Mouse (Mus musculus) hindbrain, embryonic 14.5 days (tissue): Measurements from ENCODE around the gene Adgrl2. TPM values are rescaled to one million over a fixed set of nuclear protein-coding genes. Genes with fewer than 3 reads are reported as not detected.

Experiments used
- ATAC-seq: fragments of 200-750 bp; cut with Nextera tagmentation; 2 replicates; pipeline ENCODE4 v1.8.0; 2017; ENCODE audit warnings: moderate number of reproducible peaks, mild to moderate bottlenecking, moderate TSS enrichment, moderate library complexity; ENCODE audit not compliant: low FRiP score
- DNase-seq: peaks from one replicate; pipeline ENCODE4 v3.0.0-alpha.2; 2015; ENCODE audit warnings: low spot score
- H3K27ac ChIP-seq: fragments of 300-500 bp; sonication (generic); 2 replicates; pipeline ENCODE4 v1.5.1; 2014; ENCODE audit warnings: mild to moderate bottlenecking, moderate library complexity
- H3K27me3 ChIP-seq: fragments of 300-500 bp; sonication (generic); 2 replicates; pipeline ENCODE4 v1.6.1; 2014; ENCODE audit warnings: mild to moderate bottlenecking, low read length, mixed read lengths; ENCODE audit not compliant: control insufficient read depth, insufficient read depth
- H3K36me3 ChIP-seq: fragments of 300-500 bp; sonication (generic); replicated peaks from 2 replicates; pipeline ENCODE4 v1.6.1; 2014; ENCODE audit not compliant: control insufficient read depth, insufficient read depth
- H3K4me1 ChIP-seq: fragments of 300-500 bp; sonication (generic); replicated peaks from 2 replicates; pipeline ENCODE4 v1.6.1; 2014; ENCODE audit warnings: antibody characterized with exemption, low read length, mixed read lengths; ENCODE audit not compliant: control insufficient read depth, insufficient read depth
- H3K4me2 ChIP-seq: fragments of 300-500 bp; sonication (generic); replicated peaks from 2 replicates; pipeline ENCODE4 v1.6.1; 2014; ENCODE audit warnings: mild to moderate bottlenecking, moderate library complexity
- H3K4me3 ChIP-seq: fragments of 300-500 bp; sonication (generic); replicated peaks from 2 replicates; pipeline ENCODE4 v1.5.1; 2014; ENCODE audit warnings: mild to moderate bottlenecking, low read length
- H3K9ac ChIP-seq: fragments of 300-500 bp; sonication (generic); 2 replicates; pipeline ENCODE4 v1.6.1; 2014
- H3K9me3 ChIP-seq: fragments of 300-500 bp; sonication (generic); 2 replicates; pipeline ENCODE4 v1.6.1; 2016; ENCODE audit warnings: low read length; ENCODE audit not compliant: control insufficient read depth
- WGBS: fragments of 180-500 bp; shearing (Covaris S2); extraction: QIAGEN DNeasy Blood & Tissue Kit; methylation state at CpG from one replicate; pipeline ENCODE4 v1.1.7; 2014; 5-methylcytosine and 5-hydroxymethylcytosine counted together
- polyA plus RNA-seq: library from polyadenylated mRNA; unstranded; fragments of >200 nt; fragmentation: Nextera tagmentation; extraction: Ambion mirVana; gene quantifications from 2 replicates; pipeline ENCODE4 v1.2.1, GENCODE M21; 2014

Adgrl2 gene
- polyA plus RNA-seq, 1 experiment from 2014 or later: 171 TPM

- 76% methylated on average over 7 of the region's 7 CpGs for WGBS
- DNase-seq (no peak), ATAC-seq (no peak)
- Histone ChIP-seq H3K4me1 (peaks cover 10% of the 10 kb centered on the region; the same call in 1 of the 2 replicates), H3K4me2 (no peak overlapping the region), H3K27ac (no peak overlapping the region), H3K27me3 (no peaks in the 10 kb centered on the region), H3K36me3 (no peaks in the 10 kb centered on the region), H3K9me3 (no peaks in the 10 kb centered on the region), H3K9ac (no peak overlapping the region), H3K4me3 (no peak overlapping the region)
These were observed 84.9 kb downstream of the Adgrl2 start for GRCm38 (mm10) chr3:148905435-148905834.

- no peak overlapping the region for H3K4me2 ChIP-seq
- H3K27me3 ChIP-seq: no peaks in the 10 kb centered on the region
- H3K9ac ChIP-seq: no peak overlapping the region
- peaks cover 24% of the 10 kb centered on the region for H3K4me1 ChIP-seq
- H3K4me3 ChIP-seq: no peak overlapping the region
- ATAC-seq: no peak
- no peaks in the 10 kb centered on the region for H3K36me3 ChIP-seq
- H3K27ac ChIP-seq: no peak overlapping the region
- WGBS: 35% methylated on average over 6 of the region's 6 CpGs
- no peaks in the 10 kb centered on the region for H3K9me3 ChIP-seq
- DNase-seq: no peak
These were observed 90.5 kb downstream of the Adgrl2 start for GRCm38 (mm10) chr3:148899857-148900256.

GRCm38 (mm10) chr3:148899416-148899815, 90.9 kb downstream of the Adgrl2 start:
- Histone ChIP-seq H3K9ac (no peak overlapping the region), H3K4me1 (peaks cover 24% of the 10 kb centered on the region), H3K27me3 (no peaks in the 10 kb centered on the region), H3K27ac (no peak overlapping the region), H3K4me2 (no peak overlapping the region), H3K4me3 (no peak overlapping the region), H3K36me3 (no peaks in the 10 kb centered on the region), H3K9me3 (no peaks in the 10 kb centered on the region)
- no peak for DNase-seq
- ATAC-seq: no peak
- WGBS: 55% methylated on average over 6 of the region's 6 CpGs

- DNase-seq (no peak), ATAC-seq (no peak)
- WGBS: 80% methylated on average over 8 of the region's 8 CpGs
- H3K4me3 ChIP-seq: no peak overlapping the region
- no peak overlapping the region for H3K9ac ChIP-seq
- no peak overlapping the region for H3K27ac ChIP-seq
- no peak overlapping the region for H3K4me2 ChIP-seq
- peaks cover 24% of the 10 kb centered on the region for H3K4me1 ChIP-seq
- no peaks in the 10 kb centered on the region for H3K27me3 ChIP-seq
- H3K9me3 ChIP-seq: no peaks in the 10 kb centered on the region
- H3K36me3 ChIP-seq: no peaks in the 10 kb centered on the region
These were observed 91.7 kb downstream of the Adgrl2 start for GRCm38 (mm10) chr3:148898535-148899250.

GRCm38 (mm10) chr3:148896281-148896680, 94.1 kb downstream of the Adgrl2 start:
- Histone ChIP-seq H3K4me3 (no peak overlapping the region), H3K4me2 (no peak overlapping the region), H3K27ac (no peak overlapping the region), H3K27me3 (no peaks in the 10 kb centered on the region), H3K36me3 (no peaks in the 10 kb centered on the region), H3K9ac (no peak overlapping the region), H3K4me1 (peaks cover 24% of the 10 kb centered on the region), H3K9me3 (no peaks in the 10 kb centered on the region)
- DNase-seq (no peak), ATAC-seq (peak; percentile 18; the same call in 1 of the 2 replicates)
- WGBS: 59% methylated on average over 10 of the region's 10 CpGs

- ATAC-seq: no peak
These were observed 94.8 kb downstream of the Adgrl2 start for GRCm38 (mm10) chr3:148895396-148896109.

GRCm38 (mm10) chr3:148894867-148895266, 95.5 kb downstream of the Adgrl2 start:
- WGBS: 78% methylated on average over 8 of the region's 8 CpGs
- ATAC-seq: no peak
- Histone ChIP-seq H3K4me1 (peaks cover 24% of the 10 kb centered on the region), H3K4me2 (no peak overlapping the region), H3K9me3 (no peaks in the 10 kb centered on the region), H3K27ac (no peak overlapping the region), H3K9ac (no peak overlapping the region), H3K27me3 (no peaks in the 10 kb centered on the region), H3K4me3 (no peak overlapping the region), H3K36me3 (no peaks in the 10 kb centered on the region)
- no peak for DNase-seq

More at GRCm38 (mm10) chr3:148895396-148896109, 94.8 kb downstream of the Adgrl2 start:
- Histone ChIP-seq H3K36me3 (no peaks in the 10 kb centered on the region), H3K4me3 (no peak overlapping the region), H3K27ac (no peak overlapping the region), H3K4me1 (peaks cover 24% of the 10 kb centered on the region), H3K27me3 (no peaks in the 10 kb centered on the region), H3K9ac (no peak overlapping the region), H3K4me2 (no peak overlapping the region), H3K9me3 (no peaks in the 10 kb centered on the region)
- WGBS: 78% methylated on average over 13 of the region's 13 CpGs
- DNase-seq: no peak

GRCm38 (mm10) chr3:148887902-148888301, 102.5 kb downstream of the Adgrl2 start:
- no peaks in the 10 kb centered on the region for H3K9me3 ChIP-seq
- H3K4me3 ChIP-seq: no peak overlapping the region
- 0 out of 2 replicates have a peak, but pooled peaks cover 3% of the 10 kb centered on the region for H3K4me1 ChIP-seq
- 74% methylated on average over 5 of the region's 5 CpGs for WGBS
- DNase-seq (no peak), ATAC-seq (no peak)
- H3K27ac ChIP-seq: no peak overlapping the region
- H3K36me3 ChIP-seq: peaks cover 9% of the 10 kb centered on the region; the same call in 1 of the 2 replicates
- H3K27me3 ChIP-seq: no peaks in the 10 kb centered on the region
- H3K4me2 ChIP-seq: no peak overlapping the region
- no peak overlapping the region for H3K9ac ChIP-seq

- 84% methylated on average over 4 of the region's 4 CpGs for whole genome bisulfite sequencing
These were observed 103.4 kb downstream of the Adgrl2 start for GRCm38 (mm10) chr3:148886956-148887355.

More at GRCm38 (mm10) chr3:148886956-148887355, 103.4 kb downstream of the Adgrl2 start:
- DNase-seq (no peak), ATAC-seq (no peak)
- no peak overlapping the region for H3K4me3 ChIP-seq
- no peak overlapping the region for H3K9ac ChIP-seq
- H3K9me3 ChIP-seq: no peaks in the 10 kb centered on the region
- no peak overlapping the region for H3K4me2 ChIP-seq
- no peak overlapping the region for H3K27ac ChIP-seq
- 0 out of 2 replicates have a peak, but pooled peaks cover 3% of the 10 kb centered on the region for H3K4me1 ChIP-seq
- no peaks in the 10 kb centered on the region for H3K27me3 ChIP-seq
- peaks cover 9% of the 10 kb centered on the region; the same call in 1 of the 2 replicates for H3K36me3 ChIP-seq
